Mouse (Mus musculus) liver, embryonic 11.5 days (tissue): ENCODE results near the gene Dis3l2. TPM values are rescaled to one million over a fixed set of nuclear protein-coding genes. Genes with fewer than 3 reads are reported as not detected.

Experiments
- ATAC-seq: fragments of 200-750 bp; cut with Nextera tagmentation; replicated peaks from 2 replicates; pipeline ENCODE4 v1.8.0; 2017; ENCODE audit warnings: moderate number of reproducible peaks, mild to moderate bottlenecking, moderate TSS enrichment, moderate library complexity; ENCODE audit not compliant: low FRiP score
- DNase-seq: peaks from one replicate; pipeline ENCODE4 v3.0.0-alpha.2; 2017; ENCODE audit warnings: low spot score
- H3K27ac ChIP-seq: fragments of 300-500 bp; sonication (generic); 2 replicates; pipeline ENCODE4 v1.5.1; 2014; ENCODE audit warnings: mild to moderate bottlenecking, low read depth, low read length, control low read depth
- H3K27me3 ChIP-seq: fragments of 300-500 bp; sonication (generic); replicated peaks from 2 replicates; pipeline ENCODE4 v1.6.1; 2014; ENCODE audit warnings: low read length, mixed read lengths; ENCODE audit not compliant: control insufficient read depth, insufficient read depth
- H3K36me3 ChIP-seq: fragments of 300-500 bp; sonication (generic); 2 replicates; pipeline ENCODE4 v1.6.1; 2014; ENCODE audit warnings: mild to moderate bottlenecking, low read length, moderate library complexity, mixed read lengths; ENCODE audit not compliant: control insufficient read depth, insufficient read depth
- H3K4me1 ChIP-seq: fragments of 300-500 bp; sonication (generic); replicated peaks from 2 replicates; pipeline ENCODE4 v1.6.1; 2014; ENCODE audit warnings: low read length, mixed read lengths; ENCODE audit not compliant: control insufficient read depth, insufficient read depth
- H3K4me2 ChIP-seq: fragments of 300-500 bp; sonication (generic); 2 replicates; pipeline ENCODE4 v1.6.1; 2014; ENCODE audit warnings: mild to moderate bottlenecking, control low read depth, moderate library complexity
- H3K4me3 ChIP-seq: fragments of 300-500 bp; sonication (generic); 2 replicates; pipeline ENCODE4 v1.5.1; 2014; ENCODE audit warnings: low read depth, low read length, control low read depth
- H3K9ac ChIP-seq: fragments of 300-500 bp; sonication (generic); 2 replicates; pipeline ENCODE4 v1.6.1; 2014; ENCODE audit warnings: low read depth, low read length, control low read depth
- H3K9me3 ChIP-seq: fragments of 300-500 bp; sonication (generic); 2 replicates; pipeline ENCODE4 v1.6.1; 2016; ENCODE audit warnings: low read length, inconsistent platforms, mixed read lengths; ENCODE audit not compliant: control insufficient read depth
- WGBS: fragments of 180-500 bp; shearing (Covaris S2); extraction: QIAGEN DNeasy Blood & Tissue Kit; methylation state at CpG from one replicate; pipeline ENCODE4 v1.1.7; 2014; 5-methylcytosine and 5-hydroxymethylcytosine counted together
- polyA plus RNA-seq: library from polyadenylated mRNA; unstranded; fragments of >200 nt; fragmentation: Nextera tagmentation; extraction: Ambion mirVana; gene quantifications from 2 replicates; pipeline ENCODE4 v1.2.1, GENCODE M21; 2014

The Dis3l2 gene
- polyA plus RNA-seq, 1 experiment from 2014 or later = 20.2 TPM

- Histone ChIP-seq H3K27ac (no peak overlapping the region), H3K4me1 (no peaks in the 10 kb centered on the region), H3K4me3 (no peak overlapping the region), H3K4me2 (no peak overlapping the region), H3K27me3 (no peaks in the 10 kb centered on the region), H3K36me3 (no peaks in the 10 kb centered on the region), H3K9ac (no peak overlapping the region), H3K9me3 (no peaks in the 10 kb centered on the region)
- ATAC-seq (no peak), DNase-seq (no peak)
- WGBS = 72% methylated on average over 3 of the region's 3 CpGs
These were observed 46.5 kb downstream of the Dis3l2 start for GRCm38 (mm10) chr1:86750094-86750493.

GRCm38 (mm10) chr1:86753416-86753815, 49.8 kb downstream of the Dis3l2 start:
- Histone ChIP-seq H3K4me3 (no peak overlapping the region), H3K36me3 (no peaks in the 10 kb centered on the region), H3K4me1 (no peaks in the 10 kb centered on the region), H3K27me3 (no peaks in the 10 kb centered on the region), H3K27ac (no peak overlapping the region), H3K9ac (no peak overlapping the region), H3K4me2 (no peak overlapping the region), H3K9me3 (no peaks in the 10 kb centered on the region)
- no peak for DNase-seq
- no peak for ATAC-seq
- WGBS = 82% methylated on average over 8 of the region's 8 CpGs

GRCm38 (mm10) chr1:86754335-86754734, 50.7 kb downstream of the Dis3l2 start:
- Histone ChIP-seq H3K27me3 (no peaks in the 10 kb centered on the region), H3K9me3 (no peaks in the 10 kb centered on the region), H3K4me3 (no peak overlapping the region), H3K36me3 (no peaks in the 10 kb centered on the region), H3K4me2 (no peak overlapping the region), H3K9ac (no peak overlapping the region), H3K4me1 (no peaks in the 10 kb centered on the region), H3K27ac (no peak overlapping the region)
- no peak for DNase-seq
- no peak for ATAC-seq
- 79% methylated on average over 3 of the region's 3 CpGs for WGBS

- Histone ChIP-seq H3K9ac (no peak overlapping the region), H3K27me3 (no peaks in the 10 kb centered on the region), H3K4me2 (no peak overlapping the region), H3K4me3 (no peak overlapping the region), H3K36me3 (no peaks in the 10 kb centered on the region), H3K4me1 (no peaks in the 10 kb centered on the region), H3K27ac (no peak overlapping the region), H3K9me3 (no peaks in the 10 kb centered on the region)
- 89% methylated on average over 6 of the region's 6 CpGs for WGBS
- ATAC-seq (no peak), DNase-seq (no peak)
These were observed 54.5 kb downstream of the Dis3l2 start for GRCm38 (mm10) chr1:86758091-86758490.

- DNase-seq (no peak), ATAC-seq (no peak)
- no peak overlapping the region for H3K9ac ChIP-seq
- H3K9me3 ChIP-seq = no peaks in the 10 kb centered on the region
- no peaks in the 10 kb centered on the region for H3K4me1 ChIP-seq
- no peak overlapping the region for H3K27ac ChIP-seq
- H3K27me3 ChIP-seq = no peaks in the 10 kb centered on the region
- H3K4me3 ChIP-seq = no peak overlapping the region
- no peaks in the 10 kb centered on the region for H3K36me3 ChIP-seq
- WGBS = 92% methylated on average over 6 of the region's 6 CpGs
- H3K4me2 ChIP-seq = no peak overlapping the region
These were observed 58.6 kb downstream of the Dis3l2 start for GRCm38 (mm10) chr1:86762161-86762560.

DNA sequence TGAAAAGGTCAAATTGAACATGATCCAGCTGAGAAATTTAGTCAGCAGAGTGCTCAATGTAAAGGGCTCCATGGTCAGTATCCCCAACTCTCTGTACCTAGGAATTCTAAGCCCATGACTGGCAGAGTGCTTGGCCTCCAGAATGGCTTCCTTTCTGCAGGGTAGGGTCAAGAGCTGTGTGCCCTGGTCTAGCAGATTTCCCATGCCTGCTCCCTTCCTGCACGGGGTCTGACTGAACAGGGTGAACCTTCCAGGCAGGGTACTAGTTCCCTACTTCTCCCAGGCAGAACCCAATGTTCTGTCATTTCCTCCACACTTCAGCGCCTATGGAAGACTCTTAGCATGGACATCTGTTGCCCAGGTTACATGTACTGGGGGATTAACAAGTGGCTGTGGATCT, 97.6 kb downstream of the Dis3l2 start:
- Histone ChIP-seq H3K36me3 (no peaks in the 10 kb centered on the region), H3K27ac (no peak overlapping the region), H3K27me3 (no peaks in the 10 kb centered on the region), H3K9me3 (no peaks in the 10 kb centered on the region), H3K9ac (no peak overlapping the region), H3K4me3 (no peak overlapping the region), H3K4me1 (no peaks in the 10 kb centered on the region), H3K4me2 (no peak overlapping the region)
- ATAC-seq = no peak
- DNase-seq = no peak
- 83% methylated on average over 2 of the region's 2 CpGs for WGBS

- Histone ChIP-seq H3K27ac (no peak overlapping the region), H3K27me3 (no peaks in the 10 kb centered on the region), H3K36me3 (no peaks in the 10 kb centered on the region), H3K4me3 (no peak overlapping the region), H3K4me1 (no peaks in the 10 kb centered on the region), H3K9ac (no peak overlapping the region), H3K9me3 (no peaks in the 10 kb centered on the region), H3K4me2 (no peak overlapping the region)
- no peak for DNase-seq
- ATAC-seq = no peak
- WGBS = 86% methylated on average over 3 of the region's 3 CpGs
These were observed 108.1 kb downstream of the Dis3l2 start for GRCm38 (mm10) chr1:86811756-86812155.

DNA sequence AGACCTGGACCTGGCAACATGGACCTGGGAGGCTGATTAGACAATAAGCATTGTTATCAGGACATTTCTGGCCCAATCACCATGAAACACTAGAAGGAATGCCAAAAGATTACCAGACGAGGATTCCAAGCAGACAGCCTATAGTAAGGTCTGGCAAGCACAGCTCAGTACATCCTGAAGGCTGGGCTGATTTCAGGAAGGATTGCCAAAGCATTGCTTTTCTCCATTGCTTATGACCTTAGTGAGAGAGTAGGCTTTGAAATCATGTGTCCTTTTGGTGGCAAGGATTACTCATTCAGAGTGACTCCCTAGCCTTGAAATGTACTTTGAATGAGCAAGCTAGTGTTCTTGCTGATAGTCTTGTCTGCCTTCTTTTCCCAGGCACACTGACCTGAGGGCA, 118.7 kb downstream of the Dis3l2 start:
- Histone ChIP-seq H3K4me1 (no peaks in the 10 kb centered on the region), H3K9me3 (no peaks in the 10 kb centered on the region), H3K27ac (no peak overlapping the region), H3K36me3 (no peaks in the 10 kb centered on the region; the same call in 1 of the 2 replicates), H3K4me2 (no peak overlapping the region), H3K27me3 (no peaks in the 10 kb centered on the region), H3K9ac (no peak overlapping the region), H3K4me3 (no peak overlapping the region)
- no peak for ATAC-seq
- WGBS = 37% methylated on average over 1 of the region's 1 CpGs
- no peak for DNase-seq

DNA sequence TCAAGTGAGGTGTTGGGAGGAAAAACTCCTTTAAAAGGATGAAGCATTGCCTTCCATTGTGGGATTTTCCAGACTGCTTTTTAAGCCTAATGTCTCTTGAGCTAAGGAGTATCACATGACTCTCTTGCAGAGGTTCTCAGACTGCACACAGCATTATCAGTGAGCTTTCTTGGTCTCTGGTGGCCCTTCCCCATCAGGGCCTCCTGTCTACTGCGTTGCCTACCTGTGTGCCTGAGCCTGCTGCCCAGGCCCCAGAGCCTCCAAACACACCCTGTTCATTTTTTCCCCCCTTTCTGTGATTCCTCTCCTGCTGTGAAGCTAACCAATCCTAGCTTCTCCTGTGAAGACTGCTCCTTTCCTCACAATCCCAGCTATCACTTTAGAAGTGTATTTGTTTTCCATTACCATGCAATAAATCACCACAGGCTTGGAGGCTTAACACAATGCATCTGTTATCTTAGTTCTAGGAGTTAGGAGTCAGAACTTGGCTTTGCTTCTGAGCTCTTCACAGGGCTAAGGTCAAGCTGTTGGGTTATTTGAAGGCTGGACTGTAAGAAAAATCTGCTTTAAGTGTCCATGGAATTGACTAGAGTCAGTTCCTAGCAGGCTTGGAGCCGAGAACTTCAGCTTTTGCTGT, 130.9 kb downstream of the Dis3l2 start:
- ATAC-seq = no peak
- H3K27ac ChIP-seq = no peak overlapping the region
- 63% methylated on average over 2 of the region's 2 CpGs for WGBS

More for the DNA sequence above, 130.9 kb downstream of the Dis3l2 start:
- Histone ChIP-seq H3K9ac (no peak overlapping the region), H3K27me3 (no peaks in the 10 kb centered on the region), H3K9me3 (no peaks in the 10 kb centered on the region), H3K36me3 (no peaks in the 10 kb centered on the region), H3K4me1 (no peaks in the 10 kb centered on the region), H3K4me2 (no peak overlapping the region), H3K4me3 (no peak overlapping the region)
- no peak for DNase-seq
